Mouse (Mus musculus) cerebellum, adult 2 months (tissue): Measurements from ENCODE around the gene Tmem82.

Experiments
- CTCF ChIP-seq: fragments of 200-500 bp; IDR thresholded peaks from 2 replicates; pipeline ENCODE4 v1.5.1; 2011; ENCODE audit warnings: low read depth, mild to moderate bottlenecking, control low read depth, low read length, moderate library complexity, borderline replicate concordance; ENCODE audit not compliant: insufficient read depth
- POLR2A ChIP-seq: fragments of 200-500 bp; IDR thresholded peaks from 2 replicates; pipeline ENCODE4 v1.6.1; 2011; ENCODE audit warnings: low read length, control low read depth, borderline replicate concordance; ENCODE audit not compliant: insufficient read depth

DNA sequence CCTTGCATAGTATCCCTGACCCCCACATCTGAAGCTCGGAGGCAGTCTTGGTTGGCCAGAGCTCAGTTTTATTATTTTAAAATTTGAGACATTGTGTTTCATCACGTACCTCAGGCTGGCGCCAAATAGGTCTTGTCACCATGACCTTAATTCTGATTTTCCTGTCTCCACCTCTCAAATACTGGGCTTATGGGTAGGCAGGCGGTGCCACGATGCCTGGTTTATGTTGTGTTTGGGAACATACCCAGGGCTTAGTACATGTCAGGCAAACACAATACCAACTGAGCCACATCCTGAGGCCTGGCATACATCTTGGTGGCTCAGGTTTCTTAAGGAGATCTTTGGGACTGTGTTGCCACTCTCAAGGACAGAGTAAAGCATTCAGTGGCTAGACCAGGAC lies 4.1 kb upstream of the Tmem82 start:
- no peak for TF ChIP-seq POLR2A
- TF ChIP-seq CTCF: no peak
